Comparison of ENCODE assay signal across 8 mouse cellular contexts in the genomic region with DNA sequence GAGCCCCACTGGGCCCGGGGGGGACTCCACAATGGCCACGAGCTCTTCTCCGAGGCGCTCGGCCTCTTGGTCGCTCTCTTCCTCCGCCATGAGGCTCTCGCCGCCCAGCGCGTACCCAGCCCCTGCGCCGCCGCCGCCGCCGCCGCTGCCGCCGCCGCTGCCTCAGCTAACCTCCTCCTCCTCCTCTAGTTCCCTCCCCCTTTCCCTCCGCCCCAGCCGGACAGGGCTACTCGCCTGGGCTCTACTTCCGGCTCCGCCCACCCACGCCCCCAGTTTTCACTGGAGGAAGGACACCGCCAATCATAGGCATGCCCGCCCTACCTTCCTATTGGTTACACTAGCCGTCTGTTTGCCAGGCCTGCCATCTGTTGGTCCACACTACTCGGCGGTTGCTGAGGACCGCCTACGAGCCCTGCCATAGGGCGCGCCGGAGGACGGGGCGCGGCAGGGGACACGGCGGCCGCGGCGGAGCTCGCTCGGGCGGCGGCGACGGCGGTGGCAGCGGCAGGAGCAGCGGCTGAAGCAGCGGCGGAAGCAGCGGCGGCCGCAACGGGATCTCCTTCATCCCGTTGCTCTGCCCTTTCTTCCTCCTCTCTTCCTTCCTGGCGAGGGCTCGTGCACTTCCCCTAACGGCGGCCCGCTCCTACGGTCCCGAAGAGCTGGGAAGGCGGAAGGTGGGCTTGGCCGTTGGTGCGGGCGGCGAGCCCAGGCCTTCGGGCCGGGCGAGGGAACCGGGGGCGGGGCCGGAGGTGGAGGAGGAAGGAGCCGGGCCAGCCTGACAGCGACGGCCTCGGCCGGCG. TPM values are rescaled to one million over a fixed set of nuclear protein-coding genes. Genes with fewer than 3 reads are reported as not detected.
DNase-seq lines count a peak whose midpoint lies in the region; ATAC-seq and TF ChIP-seq lines count a peak whose summit lies in the region.

Gene Zfp654, minus strand, starts transcription at position 90 of the 800 bp plus-strand sequence.
Gene Cggbp1, plus strand, starts transcription at position 434 of the 800 bp plus-strand sequence.

- TF ChIP-seq RAD21 in MEL (IDR thresholded peaks at IDR 0.05; ENCODE audit: low read depth, low read length) = no peak

- H3K4me2 ChIP-seq in forebrain, postnatal 0 days (ENCODE audit: low read depth) = peak within 1 kb of the TSS; percentile 95
- H3K4me2 ChIP-seq in lung, embryonic 15.5 days = peak within 1 kb of the TSS; percentile 84

- TF ChIP-seq CTCF in MEL (IDR thresholded peaks at IDR 0.05 in 2 of 3, conservative IDR thresholded peaks at IDR 0.05 in 1 of 3; ENCODE audit: control insufficient read depth in 1 of 3, insufficient read depth in 1 of 3, low read depth in 2 of 3, low read length in 3 of 3, poor library complexity in 1 of 3, severe bottlenecking in 1 of 3) = no peak
- no peak for TF ChIP-seq CTCF in cerebellum, adult 2 months (IDR thresholded peaks at IDR 0.05; ENCODE audit: borderline replicate concordance, insufficient read depth, low read depth, low read length)
- peak; percentile 2; the same call in 1 of the 2 replicates for TF ChIP-seq CTCF in forebrain, postnatal 0 days (IDR thresholded peaks at IDR 0.05; ENCODE audit: low read depth)

- TF ChIP-seq EP300 in MEL (IDR thresholded peaks at IDR 0.05; ENCODE audit: low read depth in 1 of 2, low read length in 2 of 2) = no peak

- peak within 1 kb of the TSS; percentile 97 for H3K9ac ChIP-seq in MEL (ENCODE audit: control insufficient read depth, low read depth, low read length, poor library complexity, severe bottlenecking)
- H3K9ac ChIP-seq in forebrain, postnatal 0 days = peak within 1 kb of the TSS; percentile 85
- H3K9ac ChIP-seq in lung, embryonic 15.5 days = peak within 1 kb of the TSS; percentile 89

- peak within 1 kb of the TSS; percentile 95 for H3K27ac ChIP-seq in MEL (ENCODE audit: control insufficient read depth, low read depth, low read length)
- H3K27ac ChIP-seq in cerebellum, adult 2 months (ENCODE audit: insufficient read depth, low read length) = peak within 1 kb of the TSS; percentile 81
- peak within 1 kb of the TSS; percentile 96 for H3K27ac ChIP-seq in forebrain, postnatal 0 days (ENCODE audit: low read depth, low read length)
- H3K27ac ChIP-seq in lung, embryonic 15.5 days = peak within 1 kb of the TSS; percentile 98

- peak within 1 kb of the TSS; percentile 95 to 100 for H3K4me3 ChIP-seq in MEL (ENCODE audit: control insufficient read depth in 1 of 2, insufficient read depth in 1 of 2, low read depth in 2 of 2, low read length in 2 of 2)
- H3K4me3 ChIP-seq in cerebellum, adult 2 months (replicated peaks; ENCODE audit: insufficient read depth, low read depth, low read length) = peak within 1 kb of the TSS; percentile 91
- peak within 1 kb of the TSS; percentile 96 for H3K4me3 ChIP-seq in forebrain, postnatal 0 days (ENCODE audit: low read depth, low read length)
- H3K4me3 ChIP-seq in lung, embryonic 15.5 days = peak within 1 kb of the TSS; percentile 78

- H3K9me3 ChIP-seq in MEL (replicated peaks; ENCODE audit: insufficient read depth, low read length) = no peaks in the 10 kb centered on the region
- H3K9me3 ChIP-seq in forebrain, postnatal 0 days (ENCODE audit: low read length) = no peaks in the 10 kb centered on the region
- no peaks in the 10 kb centered on the region for H3K9me3 ChIP-seq in lung, embryonic 15.5 days

- ATAC-seq in forebrain, postnatal 0 days = peak; percentile 100
- ATAC-seq in lung, embryonic 15.5 days (ENCODE audit: borderline replicate concordance, extremely low read depth, low FRiP score, low TSS enrichment) = peak; percentile 100

- peak; percentile 99 for DNase-seq in MEL (ENCODE audit: low read depth, low spot score)
- DNase-seq in cerebellum, adult 2 months = peak; percentile 99 to 100
- peak; percentile 99 for DNase-seq in forebrain, postnatal 0 days
- DNase-seq in heart, postnatal 4 days = peak; percentile 100
- peak; percentile 100 for DNase-seq in layer of hippocampus, adult 8-10 months (ENCODE audit: low spot score in 2 of 2)
- peak; percentile 100 for DNase-seq in ovary, adult 18-20 months (ENCODE audit: low spot score)
- DNase-seq in thymus, postnatal 0 days (ENCODE audit: low spot score) = peak; percentile 99

- H3K36me3 ChIP-seq in MEL (ENCODE audit: control insufficient read depth in 1 of 2, insufficient read depth in 2 of 2, low read length in 2 of 2) = peaks cover 21 to 25% of the 10 kb centered on the region in 2 experiments
- H3K36me3 ChIP-seq in forebrain, postnatal 0 days (ENCODE audit: insufficient read depth) = peaks cover 11% of the 10 kb centered on the region
- peaks cover 19% of the 10 kb centered on the region for H3K36me3 ChIP-seq in lung, embryonic 15.5 days

- under 1% methylated on average over 85 of the region's 85 CpGs for WGBS in cerebellum, adult 2 months
- WGBS in forebrain, postnatal 0 days = 2% methylated on average over 78 of the region's 85 CpGs
- WGBS in lung, embryonic 15.5 days = under 1% methylated on average over 72 of the region's 85 CpGs

- peaks cover 10 to 12% of the 10 kb centered on the region in 2 experiments for H3K4me1 ChIP-seq in MEL (ENCODE audit: control insufficient read depth in 1 of 2, insufficient read depth in 2 of 2, low read length in 2 of 2)
- H3K4me1 ChIP-seq in cerebellum, adult 2 months (ENCODE audit: control insufficient read depth, insufficient read depth, low read length) = no peaks in the 10 kb centered on the region; the same call in 1 of the 2 replicates
- peaks cover 14% of the 10 kb centered on the region for H3K4me1 ChIP-seq in forebrain, postnatal 0 days (ENCODE audit: insufficient read depth)
- H3K4me1 ChIP-seq in lung, embryonic 15.5 days = peaks cover 19% of the 10 kb centered on the region

- no peaks in the 10 kb centered on the region for H3K27me3 ChIP-seq in MEL (ENCODE audit: control insufficient read depth in 1 of 2, insufficient read depth in 2 of 2, low read length in 2 of 2)
- no peaks in the 10 kb centered on the region for H3K27me3 ChIP-seq in cerebellum, adult 2 months (ENCODE audit: control insufficient read depth, insufficient read depth, low read length)
- no peaks in the 10 kb centered on the region for H3K27me3 ChIP-seq in forebrain, postnatal 0 days (ENCODE audit: insufficient read depth, low read length)
- H3K27me3 ChIP-seq in lung, embryonic 15.5 days = no peaks in the 10 kb centered on the region

- peak; percentile 85; a peak in 3 of 4 replicates for TF ChIP-seq POLR2A in MEL (IDR thresholded peaks at IDR 0.05; ENCODE audit: control insufficient read depth in 1 of 2, insufficient read depth in 1 of 2, low read depth in 1 of 2, low read length in 2 of 2, poor library complexity in 1 of 2)
- peak; percentile 65 for TF ChIP-seq POLR2A in cerebellum, adult 2 months (IDR thresholded peaks at IDR 0.05; ENCODE audit: borderline replicate concordance, insufficient read depth, low read length)

- H3K79me2 ChIP-seq in MEL (ENCODE audit: control insufficient read depth, insufficient read depth, low read length, poor library complexity) = peaks cover 53% of the 10 kb centered on the region

TF ChIP-seq in MEL, 35 proteins besides CTCF, POLR2A, EP300 and RAD21 (continues in another document):
- TF ChIP-seq TBP (IDR thresholded peaks at IDR 0.05; ENCODE audit: low read depth, low read length) = peak; percentile 79
- peak; percentile 54 for TF ChIP-seq TCF12 (IDR thresholded peaks at IDR 0.05; ENCODE audit: low read depth, low read length)
- no peak for TF ChIP-seq USF2 (IDR thresholded peaks at IDR 0.05; ENCODE audit: borderline replicate concordance in 1 of 2, insufficient read depth in 1 of 2, low read depth in 1 of 2, low read length in 2 of 2)
- peak; percentile 76 for TF ChIP-seq MYB (IDR thresholded peaks at IDR 0.05; ENCODE audit: low read depth, low read length)
- peak; percentile 93 for TF ChIP-seq ELF1 (IDR thresholded peaks at IDR 0.05; ENCODE audit: low read depth, low read length)
- TF ChIP-seq JUND (IDR thresholded peaks at IDR 0.05; ENCODE audit: low read depth, low read length) = no peak
- TF ChIP-seq MAZ (IDR thresholded peaks at IDR 0.05; ENCODE audit: low read depth, low read length) = peak; percentile 84
- no peak for TF ChIP-seq CHD1 (IDR thresholded peaks at IDR 0.05; ENCODE audit: low read depth, low read length)
- TF ChIP-seq CHD2 (IDR thresholded peaks at IDR 0.05; ENCODE audit: low read length) = peak; percentile 82
- TF ChIP-seq GABPA (IDR thresholded peaks at IDR 0.05; ENCODE audit: low read depth, low read length) = no peak
- peak; percentile 53; the same call in 1 of the 2 replicates for TF ChIP-seq MXI1 (IDR thresholded peaks at IDR 0.05; ENCODE audit: low read depth, low read length)
- TF ChIP-seq ETS1 (IDR thresholded peaks at IDR 0.05; ENCODE audit: low read depth, low read length) = peak; percentile 7; the same call in 1 of the 2 replicates
- TF ChIP-seq SIN3A (IDR thresholded peaks at IDR 0.05; ENCODE audit: low read length) = peak; percentile 82; the same call in 1 of the 2 replicates
- peak; percentile 74 for TF ChIP-seq ZMIZ1 (IDR thresholded peaks at IDR 0.05; ENCODE audit: low read depth, low read length)

RNA-seq across cellular contexts. Expression of gene Zfp654, which starts in this region (rescaled TPM):
- total RNA-seq in MEL (2012; rRNA removed) = 5.0 and 5.9 TPM in 2 replicates
- 10 to 100 TPM in 1 of 2 experiments, 1 to 10 TPM in 1; 6.9 to 61.6 TPM for polyA plus RNA-seq in MEL (2012; ENCODE audit: insufficient read depth in 1 of 2, insufficient read length in 2 of 2, low read depth in 1 of 2, low replicate concordance in 2 of 2, missing spikeins in 1 of 2)
- 10.3 and 10.4 TPM in 2 replicates for polyA plus RNA-seq in cerebellum, adult 2 months (2012; rRNA removed)
- total RNA-seq in forebrain, postnatal 0 days (2014; rRNA removed) = 13.8 and 13.9 TPM in 2 replicates
- 2.2 and 2.6 TPM in 2 replicates for polyA plus RNA-seq in forebrain, postnatal 0 days (2015; fragmentation: Nextera tagmentation; extraction: Ambion mirVana)
- total RNA-seq in heart, postnatal 4 days (2021) = 10 to 100 TPM; 10.6 to 10.8 TPM
- 10 to 100 TPM; 15.6 to 18.9 (median 17.0) TPM for total RNA-seq in layer of hippocampus, adult 8-10 months (2022)
- polyA plus RNA-seq in lung, embryonic 15.5 days (2015; fragmentation: Nextera tagmentation; extraction: Ambion mirVana) = 5.7 and 6.6 TPM in 2 replicates
- 5.1 and 6.2 TPM in 2 replicates for polyA plus RNA-seq in thymus, postnatal 0 days (2015; fragmentation: Nextera tagmentation; extraction: Ambion mirVana)

RNA-seq across cellular contexts. Expression of gene Cggbp1, which starts in this region (rescaled TPM):
- total RNA-seq in MEL (2012; rRNA removed) = 35.1 and 36.3 TPM in 2 replicates
- polyA plus RNA-seq in MEL (2012; ENCODE audit: insufficient read depth in 1 of 2, insufficient read length in 2 of 2, low read depth in 1 of 2, low replicate concordance in 2 of 2, missing spikeins in 1 of 2) = 10 to 100 TPM; 62.2 to 65.5 TPM
- polyA plus RNA-seq in cerebellum, adult 2 months (2012; rRNA removed) = 39.3 and 40.4 TPM in 2 replicates
- 79.0 and 82.9 TPM in 2 replicates for total RNA-seq in forebrain, postnatal 0 days (2014; rRNA removed)
- polyA plus RNA-seq in forebrain, postnatal 0 days (2015; fragmentation: Nextera tagmentation; extraction: Ambion mirVana) = 45.3 and 50.9 TPM in 2 replicates
- 10 to 100 TPM; 61.3 to 63.1 TPM for total RNA-seq in heart, postnatal 4 days (2021)
- 10 to 100 TPM; 54.9 to 72.2 (median 59.0) TPM for total RNA-seq in layer of hippocampus, adult 8-10 months (2022)
- polyA plus RNA-seq in lung, embryonic 15.5 days (2015; fragmentation: Nextera tagmentation; extraction: Ambion mirVana) = 86.1 and 88.1 TPM in 2 replicates
- polyA plus RNA-seq in thymus, postnatal 0 days (2015; fragmentation: Nextera tagmentation; extraction: Ambion mirVana) = 56.2 and 57.7 TPM in 2 replicates

Comparison
In these comparisons a context has a peak if more than half of its experiments do, and no peak if none do; other contexts are left out.
1. Peak in every context shown above with its lines: DNase-seq, ATAC-seq, H3K4me3 ChIP-seq and H3K27ac ChIP-seq.